Mouse (Mus musculus) limb, embryonic 14.5 days (tissue): ENCODE measurements around the gene Supt4a. TPM values are rescaled to one million over a fixed set of nuclear protein-coding genes. Genes with fewer than 3 reads are reported as not detected.

Experiments used
- ATAC-seq: fragments of 200-750 bp; cut with Nextera tagmentation; 2 replicates; pipeline ENCODE4 v1.8.0; 2017; ENCODE audit warnings: low read depth, moderate number of reproducible peaks, moderate TSS enrichment; ENCODE audit not compliant: low FRiP score
- DNase-seq: peaks from one replicate; pipeline ENCODE4 v3.0.0-alpha.2; 2015; ENCODE audit warnings: low spot score
- H3K27ac ChIP-seq: fragments of 300-500 bp; sonication (generic); replicated peaks from 2 replicates; pipeline ENCODE4 v1.5.1; 2014; ENCODE audit warnings: low read depth, mild to moderate bottlenecking, low read length, moderate library complexity, mixed read lengths
- H3K27me3 ChIP-seq: fragments of 300-500 bp; sonication (generic); 2 replicates; pipeline ENCODE4 v1.6.1; 2014; ENCODE audit warnings: low read length, mixed read lengths; ENCODE audit not compliant: control insufficient read depth, insufficient read depth
- H3K36me3 ChIP-seq: fragments of 300-500 bp; sonication (generic); 2 replicates; pipeline ENCODE4 v1.6.1; 2014; ENCODE audit warnings: mild to moderate bottlenecking, low read length, moderate library complexity, mixed read lengths; ENCODE audit not compliant: control insufficient read depth, insufficient read depth
- H3K4me1 ChIP-seq: fragments of 300-500 bp; sonication (generic); 2 replicates; pipeline ENCODE4 v1.6.1; 2014; ENCODE audit warnings: antibody characterized with exemption, low read length, mixed read lengths; ENCODE audit not compliant: control insufficient read depth, insufficient read depth
- H3K4me2 ChIP-seq: fragments of 300-500 bp; sonication (generic); replicated peaks from 2 replicates; pipeline ENCODE4 v1.6.1; 2014; ENCODE audit warnings: low read depth, mild to moderate bottlenecking, low read length, moderate library complexity; ENCODE audit not compliant: severe bottlenecking
- H3K4me3 ChIP-seq: fragments of 300-500 bp; sonication (generic); replicated peaks from 2 replicates; pipeline ENCODE4 v1.5.1; 2014; ENCODE audit warnings: low read length
- H3K9ac ChIP-seq: fragments of 300-500 bp; sonication (generic); 2 replicates; pipeline ENCODE4 v1.6.1; 2014; ENCODE audit warnings: mild to moderate bottlenecking, low read depth, low read length, moderate library complexity; ENCODE audit not compliant: severe bottlenecking
- H3K9me3 ChIP-seq: fragments of 300-500 bp; sonication (generic); 2 replicates; pipeline ENCODE4 v1.6.1; 2016; ENCODE audit warnings: low read length; ENCODE audit not compliant: control insufficient read depth
- POLR2A ChIP-seq: fragments of 200-500 bp; IDR thresholded peaks from 2 replicates; pipeline ENCODE4 v1.8.0; 2012; ENCODE audit warnings: inconsistent platforms, mild to moderate bottlenecking, moderate library complexity, borderline replicate concordance; ENCODE audit not compliant: insufficient read depth, insufficient read length; ENCODE audit errors: extremely low read depth
- WGBS: fragments of 180-500 bp; shearing (Covaris S2); extraction: QIAGEN DNeasy Blood & Tissue Kit; methylation state at CpG from one replicate; pipeline ENCODE4 v1.1.7; 2014; 5-methylcytosine and 5-hydroxymethylcytosine counted together
- microRNA counts: library from miRNA; unstranded; fragments of <30 nt; microRNA quantifications from one replicate; lab custom pipeline; 2016
- microRNA-seq: library from miRNA; unstranded; fragments of <30 nt; microRNA quantifications from one replicate; pipeline ENCODE4, GENCODE M21; 2016
- polyA plus RNA-seq, 2 experiments: library from polyadenylated mRNA; depleted of rRNA in 1 of 2; stranded (reverse) in 1 of 2; unstranded in 1 of 2; fragments of >200 nt; fragmentation: Nextera tagmentation in 1 of 2; extraction: Ambion mirVana in 1 of 2; gene quantifications; 2 replicates each; pipeline versions ENCODE4 v1.2.1 to v1.2.3; 2012 to 2014

Supt4a gene
- polyA plus RNA-seq, 2 experiments, result 121 to 167 TPM

GRCm38 (mm10) chr11:87778100-87778765 lies 40.9 kb downstream of the Supt4a start:
- DNase-seq (peak; percentile 81), ATAC-seq (peak; percentile 89)
- H3K27me3 ChIP-seq, result no peaks in the 10 kb centered on the region
- WGBS, result 11% methylated on average over 27 of the region's 32 CpGs
- H3K9ac ChIP-seq, result peak overlapping the region; percentile 65
- H3K4me1 ChIP-seq, result peaks cover 6% of the 10 kb centered on the region
- H3K27ac ChIP-seq, result no peak overlapping the region
- peak overlapping the region; percentile 40 for H3K4me3 ChIP-seq
- no peak for TF ChIP-seq POLR2A
- H3K9me3 ChIP-seq, result no peaks in the 10 kb centered on the region
- H3K4me2 ChIP-seq, result peak overlapping the region; percentile 91
- no peaks in the 10 kb centered on the region for H3K36me3 ChIP-seq

DNA sequence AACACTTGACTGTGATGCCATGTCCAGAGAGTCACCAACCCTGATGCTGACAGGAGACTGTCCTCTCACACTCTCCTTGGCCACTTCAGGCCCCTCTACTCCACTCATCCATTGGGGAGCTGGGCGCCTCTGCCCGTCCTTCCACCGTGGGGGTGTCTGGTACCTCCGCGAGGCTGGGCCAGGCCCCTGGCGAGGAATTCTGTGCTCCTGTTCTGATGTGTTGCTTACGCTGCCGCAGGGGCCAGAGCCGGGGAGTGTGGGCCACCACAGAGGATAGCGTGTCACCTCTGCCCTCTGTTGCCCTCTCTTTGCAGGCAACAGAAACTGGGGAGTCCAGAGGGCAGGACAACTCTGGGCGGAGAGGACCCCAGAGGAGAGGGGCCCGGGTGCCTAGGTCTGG lies 41.6 kb downstream of the Supt4a start:
- peak overlapping the region; percentile 91 for H3K4me2 ChIP-seq
- peaks cover 6% of the 10 kb centered on the region for H3K4me1 ChIP-seq
- no peak overlapping the region for H3K27ac ChIP-seq
- TF ChIP-seq POLR2A, result no peak
- 33% methylated on average over 12 of the region's 12 CpGs for WGBS
- no peaks in the 10 kb centered on the region for H3K9me3 ChIP-seq
- H3K4me3 ChIP-seq, result peak overlapping the region; percentile 40
- H3K27me3 ChIP-seq, result no peaks in the 10 kb centered on the region
- H3K9ac ChIP-seq, result peak overlapping the region; percentile 65
- DNase-seq (no peak), ATAC-seq (no peak)
- no peaks in the 10 kb centered on the region for H3K36me3 ChIP-seq

DNA sequence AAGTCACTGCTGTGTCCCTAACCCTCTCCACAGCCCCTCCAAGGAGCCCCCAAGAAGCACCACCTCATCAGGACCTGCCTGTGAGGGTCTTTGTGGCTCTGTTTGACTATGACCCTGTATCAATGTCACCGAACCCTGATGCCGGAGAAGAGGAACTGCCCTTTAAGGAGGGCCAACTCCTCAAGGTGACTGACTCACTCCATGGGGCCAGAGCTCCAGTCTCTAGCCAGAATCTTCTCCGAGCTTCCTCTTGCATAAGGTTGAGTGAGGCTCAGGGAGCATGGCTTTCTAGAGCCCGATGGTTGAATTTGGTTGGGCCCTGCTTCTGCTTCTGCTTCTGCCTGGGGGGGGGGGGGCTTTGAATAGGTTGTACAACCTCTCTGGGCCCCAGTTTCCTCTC lies 42.0 kb downstream of the Supt4a start:
- no peak for ATAC-seq
- Histone ChIP-seq H3K27me3 (no peaks in the 10 kb centered on the region), H3K4me2 (no peak overlapping the region), H3K36me3 (no peaks in the 10 kb centered on the region), H3K4me1 (peaks cover 6% of the 10 kb centered on the region), H3K27ac (no peak overlapping the region), H3K9ac (no peak overlapping the region), H3K9me3 (no peaks in the 10 kb centered on the region), H3K4me3 (no peak overlapping the region)
- DNase-seq, result no peak
- WGBS, result 81% methylated on average over 4 of the region's 4 CpGs
- no peak for TF ChIP-seq POLR2A

DNA sequence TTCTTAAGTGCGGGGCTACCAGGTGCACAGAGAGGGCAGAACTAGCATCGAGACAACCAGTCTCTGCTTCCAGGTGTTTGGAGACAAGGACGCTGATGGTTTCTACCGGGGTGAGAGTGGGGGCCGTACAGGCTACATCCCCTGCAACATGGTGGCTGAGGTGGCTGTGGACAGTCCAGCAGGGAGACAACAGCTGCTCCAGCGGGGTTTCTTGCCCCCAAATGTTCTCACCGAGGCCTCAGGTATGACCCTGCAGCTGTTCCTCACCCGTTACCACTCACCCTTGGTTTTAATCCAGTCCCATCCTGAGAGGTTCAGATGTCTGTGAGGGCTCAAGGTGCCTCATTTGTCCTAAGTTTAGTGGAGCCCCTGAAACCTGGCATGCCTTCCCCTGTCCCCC lies 42.8 kb downstream of the Supt4a start:
- ATAC-seq, result no peak
- no peak overlapping the region for H3K27ac ChIP-seq
- 83% methylated on average over 8 of the region's 8 CpGs for WGBS

GRCm38 (mm10) chr11:87790088-87790487 lies 52.7 kb downstream of the Supt4a start:
- ATAC-seq (no peak), DNase-seq (no peak)
- WGBS, result 86% methylated on average over 6 of the region's 6 CpGs
- Histone ChIP-seq H3K4me3 (no peak overlapping the region), H3K9ac (no peak overlapping the region), H3K27me3 (no peaks in the 10 kb centered on the region), H3K4me2 (no peak overlapping the region), H3K36me3 (no peaks in the 10 kb centered on the region), H3K4me1 (no peaks in the 10 kb centered on the region), H3K9me3 (no peaks in the 10 kb centered on the region), H3K27ac (no peak overlapping the region)
- no peak for TF ChIP-seq POLR2A

More for the DNA sequence above, 42.8 kb downstream of the Supt4a start:
- DNase-seq, result no peak
- no peak for TF ChIP-seq POLR2A
- Histone ChIP-seq H3K9me3 (no peaks in the 10 kb centered on the region), H3K36me3 (no peaks in the 10 kb centered on the region), H3K4me2 (no peak overlapping the region), H3K9ac (no peak overlapping the region), H3K4me1 (peaks cover 6% of the 10 kb centered on the region), H3K27me3 (no peaks in the 10 kb centered on the region), H3K4me3 (no peak overlapping the region)

MicroRNAs encoded within 50 kb of the gene (microRNA counts, 519-probe panel; counts per million panel counts)
- microRNA mmu-miR-142-3p (lab: Ali Mortazavi, UCI) (3,588 counts per million, percentile 73 among the panel's probes with 10 or more counts), microRNA mmu-miR-142-5p (lab: Ali Mortazavi, UCI) (3,559 counts per million, percentile 71 among the panel's probes with 10 or more counts)

Small RNA genes within 50 kb of the gene (microRNA-seq; reads per million reads assigned to microRNA genes)
- gene Mir142, result not detected
- gene Mir142b, result not detected

Other genes with a start within 250 kb of the Supt4a start
- not detected in 2 replicates for gene Gm11492, start 170.9 kb upstream of the Supt4a start, polyA plus RNA-seq (2012; rRNA removed)
- not detected in 2 replicates for gene Gm11492, start 170.9 kb upstream of the Supt4a start, polyA plus RNA-seq (2014; fragmentation: Nextera tagmentation; extraction: Ambion mirVana)
- 20.4 and 25.8 TPM in 2 replicates for gene Sept4, start 168.6 kb upstream of the Supt4a start, polyA plus RNA-seq (2012; rRNA removed)
- 20.5 and 25.7 TPM in 2 replicates for gene Sept4, start 168.6 kb upstream of the Supt4a start, polyA plus RNA-seq (2014; fragmentation: Nextera tagmentation; extraction: Ambion mirVana)
- gene Mtmr4, start 145.4 kb upstream of the Supt4a start, polyA plus RNA-seq (2012; rRNA removed), result 33.2 and 37.8 TPM in 2 replicates
- 29.0 and 29.5 TPM in 2 replicates for gene Mtmr4, start 145.4 kb upstream of the Supt4a start, polyA plus RNA-seq (2014; fragmentation: Nextera tagmentation; extraction: Ambion mirVana)
- 0.15 and 0.26 TPM in 2 replicates for gene Hsf5, start 120.4 kb upstream of the Supt4a start, polyA plus RNA-seq (2012; rRNA removed)
- gene Hsf5, start 120.4 kb upstream of the Supt4a start, polyA plus RNA-seq (2014; fragmentation: Nextera tagmentation; extraction: Ambion mirVana), result 0.21 and 0.25 TPM in 2 replicates
- 4.7 and 4.9 TPM in 2 replicates for gene Rnf43, start 74.8 kb upstream of the Supt4a start, polyA plus RNA-seq (2012; rRNA removed)
- gene Rnf43, start 74.8 kb upstream of the Supt4a start, polyA plus RNA-seq (2014; fragmentation: Nextera tagmentation; extraction: Ambion mirVana), result 6.5 and 9.5 TPM in 2 replicates
- 6.5 and 7.3 TPM in 2 replicates for gene Tspoap1, start 23.0 kb downstream of the Supt4a start, polyA plus RNA-seq (2012; rRNA removed)
- 2.2 and 2.9 TPM in 2 replicates for gene Tspoap1, start 23.0 kb downstream of the Supt4a start, polyA plus RNA-seq (2014; fragmentation: Nextera tagmentation; extraction: Ambion mirVana)
- gene Mpo, start 56.0 kb downstream of the Supt4a start, polyA plus RNA-seq (2012; rRNA removed), result 1.1 and 3.3 TPM in 2 replicates
- 1.7 TPM in 2 replicates for gene Mpo, start 56.0 kb downstream of the Supt4a start, polyA plus RNA-seq (2014; fragmentation: Nextera tagmentation; extraction: Ambion mirVana)
- gene Lpo, start 90.7 kb downstream of the Supt4a start, polyA plus RNA-seq (2012; rRNA removed), result 0.04 and 0.06 TPM in 2 replicates
- 0.07 TPM in 1 of 2 replicates, not detected in the other for gene Lpo, start 90.7 kb downstream of the Supt4a start, polyA plus RNA-seq (2014; fragmentation: Nextera tagmentation; extraction: Ambion mirVana)
- 31.0 and 37.3 TPM in 2 replicates for gene Mks1, start 115.7 kb downstream of the Supt4a start, polyA plus RNA-seq (2012; rRNA removed)
- 12.8 and 14.3 TPM in 2 replicates for gene Mks1, start 115.7 kb downstream of the Supt4a start, polyA plus RNA-seq (2014; fragmentation: Nextera tagmentation; extraction: Ambion mirVana)
- gene Epx, start 138.0 kb downstream of the Supt4a start, polyA plus RNA-seq (2012; rRNA removed), result 0.80 and 1.2 TPM in 2 replicates
- 0.40 and 1.2 TPM in 2 replicates for gene Epx, start 138.0 kb downstream of the Supt4a start, polyA plus RNA-seq (2014; fragmentation: Nextera tagmentation; extraction: Ambion mirVana)
- not detected in 2 replicates for gene Olfr462, start 154.7 kb downstream of the Supt4a start, polyA plus RNA-seq (2012; rRNA removed)
- gene Olfr462, start 154.7 kb downstream of the Supt4a start, polyA plus RNA-seq (2014; fragmentation: Nextera tagmentation; extraction: Ambion mirVana), result not detected in 2 replicates
- gene Olfr463, start 159.8 kb downstream of the Supt4a start, polyA plus RNA-seq (2012; rRNA removed), result not detected in 2 replicates
- gene Olfr463, start 159.8 kb downstream of the Supt4a start, polyA plus RNA-seq (2014; fragmentation: Nextera tagmentation; extraction: Ambion mirVana), result not detected in 2 replicates
- gene Olfr464, start 183.4 kb downstream of the Supt4a start, polyA plus RNA-seq (2012; rRNA removed), result not detected in 2 replicates
- not detected in 2 replicates for gene Olfr464, start 183.4 kb downstream of the Supt4a start, polyA plus RNA-seq (2014; fragmentation: Nextera tagmentation; extraction: Ambion mirVana)
- gene Dynll2, start 250.0 kb downstream of the Supt4a start, polyA plus RNA-seq (2012; rRNA removed), result 71.7 and 84.3 TPM in 2 replicates
- gene Dynll2, start 250.0 kb downstream of the Supt4a start, polyA plus RNA-seq (2014; fragmentation: Nextera tagmentation; extraction: Ambion mirVana), result 12.8 and 13.7 TPM in 2 replicates